Mouse (Mus musculus) regulatory T cell (primary cell): ENCODE data around the gene Chd6.

Experiments
- in situ Hi-C: fragments of 300-600 bp; cut with MboI, MseI; formaldehyde crosslinking; loops from one replicate; pipeline ENCODE4 v1.15.1; 2025; ENCODE audit warnings: high pct_unique_total_duplicates

The Chd6 gene

DNA sequence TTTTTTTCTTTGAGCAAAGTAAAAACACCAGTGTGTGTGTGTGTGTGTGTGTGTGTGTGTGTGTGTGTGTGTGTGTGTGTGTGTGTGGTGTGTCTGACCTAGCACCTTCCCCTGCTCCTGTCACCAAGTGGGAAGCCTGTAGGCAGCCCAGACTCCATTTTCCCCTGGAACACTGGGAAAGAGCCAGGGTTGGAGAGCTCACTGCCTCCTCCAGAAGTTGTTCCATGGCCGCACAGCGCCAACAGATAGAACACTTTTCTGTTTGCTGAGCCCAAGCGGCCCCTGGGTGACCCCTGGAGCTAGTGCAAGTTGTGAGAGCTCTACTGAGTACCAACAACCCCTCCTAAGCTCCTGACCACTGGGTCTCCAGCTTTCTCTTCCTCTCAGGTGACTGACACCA lies 175.9 kb downstream of the Chd6 start:
- in situ Hi-C loops, result loop anchor here (25.0 kb wide), 1 partner anchor 921 kb away; no protein-coding TSS in a partner anchor

DNA sequence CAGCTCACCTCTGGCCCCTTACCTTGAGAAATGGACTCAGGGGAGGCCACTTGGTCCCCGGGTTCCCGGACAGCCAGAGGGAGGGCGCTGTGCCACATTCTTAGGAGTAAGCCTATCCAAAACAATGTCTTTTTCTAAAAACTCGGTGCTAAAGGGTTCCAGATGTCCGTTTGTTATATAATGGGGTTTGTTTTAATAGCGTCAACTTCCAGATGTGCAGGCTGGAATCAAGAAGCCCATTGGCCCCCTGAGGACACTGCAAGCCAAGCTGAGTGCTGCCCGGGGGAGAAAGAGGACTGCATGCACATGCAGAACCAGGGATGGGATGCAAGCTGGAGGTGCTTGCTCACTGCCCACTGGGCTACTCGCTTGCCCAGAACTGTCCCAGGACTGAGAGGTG lies 176.6 kb downstream of the Chd6 start:
- in situ Hi-C loops, result loop anchor here (25.0 kb wide), 1 partner anchor 920 kb away; no protein-coding TSS in a partner anchor

DNA sequence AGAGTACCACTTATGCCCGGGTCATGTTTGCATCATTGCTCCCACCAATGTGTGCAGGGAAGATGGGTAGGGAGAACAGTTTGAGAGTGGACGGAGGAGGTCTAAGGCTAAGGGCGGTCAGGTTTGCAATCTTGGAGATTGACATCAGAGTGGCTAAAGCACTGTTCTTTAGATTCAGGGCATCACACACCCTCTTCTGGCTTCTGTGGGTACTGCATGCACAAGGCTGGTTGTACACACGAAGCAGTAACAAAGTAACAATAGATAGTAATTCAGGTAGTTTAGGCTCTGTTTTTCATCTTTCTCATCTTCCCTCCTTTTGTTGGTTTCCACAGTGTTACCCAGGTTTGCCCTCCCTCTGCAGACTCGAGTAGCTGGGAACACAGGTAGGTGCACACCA lies 177.5 kb downstream of the Chd6 start:
- in situ Hi-C loops, result loop anchor here (25.0 kb wide), 1 partner anchor 919 kb away; no protein-coding TSS in a partner anchor

DNA sequence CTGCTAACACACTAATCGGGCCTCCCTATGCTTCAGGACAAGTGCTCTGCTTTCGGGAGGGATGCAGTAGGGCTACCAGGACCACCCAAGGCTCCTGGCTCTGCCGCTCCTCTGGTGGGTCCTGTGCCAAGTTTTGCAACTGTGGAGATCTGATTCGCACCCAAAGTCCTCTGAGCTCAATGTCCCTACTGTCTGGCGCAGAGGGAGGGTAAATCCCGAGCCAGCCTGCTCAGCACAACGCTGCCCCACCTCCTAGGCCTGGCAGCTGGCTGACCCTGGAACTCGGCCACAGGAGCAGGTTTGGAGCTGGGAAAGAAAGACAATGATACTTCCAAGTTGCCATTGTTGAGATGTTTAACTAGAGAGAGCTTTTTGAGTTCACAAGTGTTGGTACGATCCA lies 183.7 kb downstream of the Chd6 start:
- in situ Hi-C loops, result loop anchor here (25.0 kb wide), 1 partner anchor 913 kb away; no protein-coding TSS in a partner anchor

DNA sequence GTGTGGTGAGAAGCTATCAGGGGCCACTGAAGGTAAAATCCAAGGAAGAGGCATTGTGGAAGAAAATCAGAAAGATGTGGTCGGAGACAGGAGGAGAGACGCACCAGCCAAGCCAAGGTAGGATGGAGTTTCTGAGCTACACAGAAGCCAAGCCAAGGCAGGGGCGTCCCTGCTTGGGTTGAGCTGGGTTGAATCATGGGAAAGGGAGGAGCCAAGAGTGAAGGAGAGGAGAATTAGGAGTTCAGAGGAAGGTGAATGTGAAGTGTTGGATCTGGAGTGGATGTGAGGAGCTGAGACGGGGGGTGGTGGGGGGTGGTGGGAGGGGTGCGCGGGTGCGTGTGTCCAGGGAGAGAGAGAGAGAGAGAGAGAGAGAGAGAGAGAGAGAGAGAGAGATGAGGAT lies 187.6 kb downstream of the Chd6 start:
- in situ Hi-C loops, result no loop called here

DNA sequence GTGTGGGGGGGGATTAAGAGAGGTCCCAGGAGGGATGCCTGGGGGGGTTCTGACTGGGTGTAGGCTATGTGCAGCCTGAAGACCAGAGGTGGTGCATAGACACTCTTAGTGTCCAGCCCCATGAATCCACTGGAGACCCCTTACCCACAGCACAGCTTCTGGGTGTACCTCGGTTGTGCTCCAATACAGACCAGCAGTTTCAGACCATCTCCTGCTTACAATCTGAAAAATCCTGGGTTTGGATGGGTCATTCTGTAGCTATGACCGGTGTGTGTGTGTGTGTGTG lies 190.0 kb downstream of the Chd6 start:
- in situ Hi-C loops, result no loop called here

DNA sequence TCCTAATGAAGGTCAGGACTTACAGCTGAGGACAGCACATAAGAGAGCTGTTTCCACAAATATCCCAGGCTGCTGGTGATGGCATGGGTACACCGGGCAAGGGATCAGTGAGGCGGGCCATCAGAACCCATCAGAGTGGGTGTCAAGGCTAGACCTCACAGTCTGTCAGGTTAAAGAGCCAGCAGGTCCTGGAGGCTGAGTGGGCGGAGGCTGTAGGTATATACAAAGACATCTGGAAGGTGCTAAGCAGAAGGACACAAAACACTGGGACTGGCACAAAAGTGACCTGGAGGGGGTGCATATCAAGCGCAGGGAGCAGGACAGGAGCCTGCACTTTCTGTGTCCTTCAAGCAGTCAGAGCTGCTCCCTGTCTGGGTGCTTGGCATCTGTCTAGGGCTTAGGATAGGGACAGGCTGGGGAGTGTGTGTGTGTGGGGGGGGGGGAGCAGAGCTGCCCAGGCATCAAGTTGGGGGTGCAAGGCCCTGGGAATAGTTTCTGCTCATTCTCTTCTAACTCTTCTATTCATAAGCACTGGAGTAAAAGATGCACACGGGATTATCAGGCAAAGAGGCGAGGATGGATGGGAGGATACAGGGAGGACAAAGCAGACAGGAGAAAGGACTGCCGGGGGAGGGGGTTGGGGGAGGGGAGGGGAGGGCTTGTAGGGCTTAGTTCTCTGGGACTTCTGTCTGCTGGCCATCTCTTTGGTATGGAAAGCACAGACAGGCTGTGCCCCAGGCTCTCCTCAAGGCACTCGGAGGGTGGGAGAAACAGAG lies 190.5 kb downstream of the Chd6 start:
- in situ Hi-C loops, result no loop called here

DNA sequence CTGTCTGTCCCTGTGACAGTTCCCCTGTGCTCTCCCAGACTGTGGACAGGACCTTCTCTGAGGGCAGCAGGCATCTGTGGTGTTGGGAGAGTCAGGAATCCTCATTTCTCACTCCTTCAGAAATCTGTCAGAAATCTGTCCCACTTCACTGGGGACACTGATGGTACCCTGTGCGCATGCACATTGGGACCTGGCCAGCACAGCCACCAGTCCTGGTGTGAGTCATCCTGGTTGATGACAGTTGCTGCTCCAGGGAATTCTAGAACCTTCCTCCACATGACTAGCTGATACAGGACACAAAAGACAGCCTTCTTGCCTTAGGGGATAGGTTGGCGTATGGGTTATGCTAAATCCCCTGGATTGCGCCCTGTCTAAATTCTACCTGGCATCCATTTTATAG lies 191.6 kb downstream of the Chd6 start:
- in situ Hi-C loops, result no loop called here

DNA sequence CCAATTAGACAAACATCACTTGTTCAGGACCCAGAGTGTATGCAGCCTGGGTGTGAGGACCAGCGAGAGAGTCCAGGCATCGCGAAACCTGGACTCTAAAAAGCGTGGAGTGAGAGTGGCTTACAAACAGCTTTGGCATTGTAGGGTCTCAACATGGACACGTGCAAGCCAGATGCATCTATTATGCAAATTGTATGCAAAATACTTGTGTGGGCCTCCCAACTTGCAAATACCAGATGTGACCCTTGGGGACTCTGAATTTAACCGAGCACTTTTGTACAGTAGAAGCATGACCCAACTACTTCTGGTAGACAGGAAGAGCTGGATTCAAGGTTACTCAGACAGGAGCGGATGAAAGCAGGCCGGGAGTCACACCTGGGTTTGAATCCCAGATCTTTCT lies 192.2 kb downstream of the Chd6 start:
- in situ Hi-C loops, result no loop called here

DNA sequence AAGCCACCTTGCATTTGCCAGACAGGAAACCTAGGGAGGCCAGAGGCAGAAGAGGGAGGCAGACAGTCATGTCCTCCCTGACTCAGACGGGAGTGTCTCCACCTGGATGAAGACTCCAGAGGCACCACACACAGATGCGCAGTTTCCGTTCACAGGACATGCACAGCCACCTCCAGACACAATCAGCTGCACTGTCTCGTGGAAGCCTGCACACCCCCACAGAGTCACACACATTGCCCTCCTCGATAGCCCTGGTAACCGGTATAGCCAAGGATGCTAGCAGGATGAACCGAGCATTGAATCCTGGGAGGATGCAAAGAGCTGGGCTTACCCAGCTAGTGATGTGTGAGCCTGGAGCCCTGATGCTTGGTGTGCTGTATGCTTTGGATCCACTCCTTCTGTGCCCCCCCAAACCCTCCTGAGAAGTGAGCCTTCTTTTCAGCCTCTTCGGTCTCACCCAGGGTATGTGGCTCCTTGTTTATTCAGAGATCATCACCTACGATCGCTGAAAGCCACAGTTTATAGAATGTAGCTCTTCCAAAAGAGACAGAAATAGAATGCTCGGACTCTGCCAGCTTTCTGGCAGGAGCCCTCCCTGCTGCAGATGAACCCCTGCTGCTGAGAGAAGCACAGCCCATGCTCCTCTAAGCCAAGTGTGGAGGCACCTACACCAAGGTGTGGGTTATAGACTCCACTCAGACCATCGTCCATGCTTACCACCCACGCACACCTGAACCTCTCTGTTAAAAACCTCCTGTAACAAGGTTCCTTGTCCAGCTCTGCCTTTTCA lies 192.9 kb downstream of the Chd6 start:
- in situ Hi-C loops, result no loop called here

DNA sequence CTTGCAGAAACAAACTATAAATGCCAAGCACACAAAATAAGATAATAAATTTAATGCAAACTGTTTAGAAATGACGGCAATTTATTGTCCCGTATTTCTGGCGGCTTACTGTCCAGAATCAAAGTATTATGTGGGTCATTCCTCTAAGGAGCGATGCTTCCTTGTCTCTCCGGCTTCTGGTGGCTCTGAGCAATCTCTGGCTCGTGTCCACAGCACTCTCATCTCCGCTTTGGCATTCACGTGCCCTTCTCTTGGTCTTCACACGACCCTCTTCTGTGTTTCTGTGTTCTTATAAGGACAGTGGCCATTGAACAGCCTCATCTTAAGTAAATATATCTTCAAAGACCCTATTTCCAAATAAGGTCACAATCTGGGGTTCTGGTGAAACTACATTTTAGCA lies 194.2 kb downstream of the Chd6 start:
- in situ Hi-C loops, result no loop called here

DNA sequence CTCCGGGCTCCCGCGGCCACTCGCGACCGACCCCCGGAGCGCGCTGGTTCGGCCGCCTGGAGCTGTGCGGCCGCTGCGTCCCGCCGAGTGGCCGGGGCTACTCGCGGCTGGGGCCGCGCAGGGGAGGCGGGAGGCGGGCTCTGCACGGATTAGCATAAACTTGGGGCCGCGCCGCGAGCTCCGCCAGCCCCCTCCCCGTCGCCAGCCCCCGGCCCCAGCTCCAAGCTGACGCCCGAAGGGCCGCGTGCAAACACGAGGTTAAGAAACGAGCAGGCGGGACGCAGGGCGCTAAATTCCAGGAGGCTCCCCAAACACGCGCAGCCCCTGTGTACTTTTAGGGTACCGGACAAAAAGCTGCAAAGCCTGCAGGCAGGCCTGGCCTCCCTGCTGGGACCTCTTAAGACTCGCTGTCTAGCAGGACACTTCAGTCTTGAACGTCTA lies 196.6 kb downstream of the Chd6 start, which contains the start of gene Emilin3:
Emilin3 (minus strand) TSS at position 98 of the 441 bp plus-strand sequence.
- in situ Hi-C loops, result no loop called here

DNA sequence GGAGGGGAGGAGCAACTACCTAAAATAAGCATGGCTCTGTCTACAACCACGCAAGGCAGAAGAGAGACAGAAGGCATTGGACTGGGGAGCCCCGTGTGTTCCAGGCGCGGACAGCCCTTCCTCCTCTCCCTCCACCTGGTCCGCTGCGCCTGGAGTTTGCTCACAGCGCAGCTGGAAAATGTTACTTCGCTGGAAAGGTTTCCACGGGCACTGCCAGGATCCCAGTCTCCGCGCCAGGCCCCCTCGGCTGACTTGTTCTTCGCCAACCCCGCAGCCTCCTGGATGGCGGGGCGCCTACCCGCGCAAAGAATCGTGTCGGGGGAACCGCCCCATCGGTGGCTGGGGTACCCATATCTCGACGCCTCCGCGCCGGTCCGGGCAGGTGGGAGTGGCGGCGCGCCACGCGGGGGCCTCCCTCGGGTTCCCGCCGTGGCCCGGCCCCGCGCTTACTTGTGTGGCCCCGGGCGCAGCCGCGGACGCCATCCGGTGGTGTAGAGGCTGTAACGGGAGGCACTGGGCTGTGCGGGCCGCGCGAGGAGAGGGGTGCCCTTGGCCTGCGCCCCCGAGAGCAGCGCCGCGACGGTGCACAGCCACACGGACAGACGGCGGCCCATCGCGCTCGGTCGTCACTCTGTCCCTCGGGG lies 197.2 kb downstream of the Chd6 start:
- in situ Hi-C loops, result no loop called here

DNA sequence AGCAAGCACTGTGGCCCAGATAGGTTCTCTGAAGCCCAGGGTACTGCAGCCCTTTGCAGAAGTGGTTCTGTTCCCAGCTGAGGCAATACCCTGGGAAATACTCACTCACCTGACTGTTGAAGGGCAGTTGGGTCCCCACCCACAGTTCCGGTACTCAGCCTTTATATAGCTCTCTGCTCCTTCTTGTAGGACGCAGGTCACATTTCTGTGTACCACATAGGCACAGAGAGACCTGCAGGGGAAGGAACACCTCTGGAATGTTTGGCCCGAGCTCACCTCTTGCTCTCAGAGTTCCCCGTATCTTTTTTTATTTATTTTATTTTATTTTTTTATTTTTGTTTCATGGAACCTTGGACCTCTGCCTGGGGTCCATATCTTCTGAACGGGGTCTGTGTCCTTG lies 198.2 kb downstream of the Chd6 start:
- in situ Hi-C loops, result no loop called here

DNA sequence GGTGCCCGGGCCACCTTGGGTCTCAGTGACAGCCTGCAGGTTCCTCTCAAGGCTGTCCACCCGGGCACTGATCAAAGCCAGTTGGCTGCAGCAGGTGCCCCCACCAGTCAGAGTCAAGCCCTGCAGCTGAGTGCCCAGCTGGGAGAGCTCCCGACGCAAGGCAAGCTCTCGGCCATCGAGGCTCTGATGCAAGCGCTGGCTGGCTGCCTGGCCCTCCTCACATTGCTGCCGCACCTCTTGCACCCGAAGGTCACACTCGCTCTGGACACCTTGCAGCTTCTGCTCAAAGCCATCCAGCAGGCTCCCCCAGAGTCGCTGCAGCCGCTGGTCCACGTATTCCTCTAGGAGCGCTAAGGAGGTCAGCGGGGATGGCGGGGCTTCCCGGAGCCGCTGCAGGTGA lies 200.3 kb downstream of the Chd6 start:
- in situ Hi-C loops, result loop anchor here (10.0 kb wide), 1 partner anchor 534 kb away; no protein-coding TSS in a partner anchor

DNA sequence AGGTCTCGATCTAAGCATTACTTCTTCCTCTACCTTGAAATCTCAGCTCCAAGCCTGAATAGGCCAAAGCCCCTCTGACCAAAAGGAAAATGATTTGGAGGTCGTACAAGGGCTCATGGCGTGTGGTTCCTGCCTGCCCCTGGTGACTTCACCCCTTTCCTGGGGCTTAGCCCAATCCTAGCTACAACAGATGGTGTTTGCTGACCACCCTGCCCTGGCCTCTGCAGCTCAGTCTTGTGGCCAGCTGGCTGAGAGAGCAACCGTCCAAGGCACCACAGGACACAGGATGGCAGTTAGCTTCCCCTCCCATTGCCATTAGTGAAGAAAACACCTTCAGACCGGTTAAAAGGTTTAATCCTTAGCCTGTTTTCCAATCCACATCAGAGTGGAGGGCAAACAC lies 202.8 kb downstream of the Chd6 start:
- in situ Hi-C loops, result loop anchor here (10.0 kb wide), 1 partner anchor 531 kb away; no protein-coding TSS in a partner anchor

DNA sequence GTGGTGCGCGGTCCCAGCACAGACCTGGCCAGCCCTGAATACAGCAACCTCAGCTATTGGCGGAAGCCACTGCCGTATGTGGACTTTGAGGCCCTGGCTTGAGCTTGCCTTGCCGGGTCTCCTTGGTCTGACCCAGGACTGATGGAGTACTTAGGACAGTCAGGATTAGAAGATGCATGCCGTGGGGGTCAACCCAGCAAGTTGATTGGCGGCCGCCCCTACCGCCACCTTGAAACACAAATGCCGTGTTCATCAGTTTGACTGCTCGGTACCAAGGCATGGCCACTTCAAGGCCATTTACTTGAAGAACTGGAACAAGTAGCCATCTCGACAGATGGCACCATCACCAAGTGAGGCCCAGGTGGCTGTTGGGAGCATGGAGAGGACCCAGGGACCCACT lies 203.6 kb downstream of the Chd6 start:
- in situ Hi-C loops, result loop anchor here (10.0 kb wide), 1 partner anchor 530 kb away; no protein-coding TSS in a partner anchor

DNA sequence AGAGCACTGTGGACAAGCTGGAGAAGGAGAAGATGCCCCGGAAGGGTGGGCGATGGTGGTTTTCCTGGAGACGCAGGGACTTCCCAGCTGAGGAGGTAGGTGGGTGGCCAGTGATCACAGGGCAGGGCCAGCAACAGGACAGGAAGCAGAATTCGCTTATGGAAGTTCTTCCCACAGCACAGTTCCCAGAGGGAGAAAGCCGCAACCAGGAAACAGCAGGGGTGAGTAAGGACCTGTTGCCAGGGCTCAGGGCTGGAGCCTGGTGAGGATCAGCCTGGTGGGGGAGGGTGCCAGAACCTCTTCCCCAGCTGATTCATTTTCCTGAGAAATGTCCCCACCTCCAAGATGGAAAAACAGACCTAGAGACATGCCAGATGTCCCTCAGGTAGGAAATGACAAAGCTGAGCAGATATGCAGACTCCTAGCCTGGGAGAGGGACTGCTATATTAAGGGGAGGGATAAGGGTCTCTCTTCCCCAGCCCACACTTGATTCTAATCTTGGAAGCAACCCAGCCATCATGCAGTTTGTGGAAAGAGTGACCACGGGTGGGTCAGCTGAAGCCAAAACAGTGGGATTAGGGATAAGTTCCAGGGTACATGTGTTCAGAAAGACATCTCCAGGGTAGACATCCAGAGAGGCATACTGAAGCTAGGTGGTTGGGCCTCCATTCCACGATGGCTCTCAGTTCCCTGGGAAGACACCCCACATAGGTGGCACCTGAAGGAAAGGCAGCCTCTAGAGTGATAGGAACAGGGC lies 207.0 kb downstream of the Chd6 start:
- in situ Hi-C loops, result loop anchor here (10.0 kb wide), 1 partner anchor 527 kb away; no protein-coding TSS in a partner anchor
